Mouse (Mus musculus): ENCODE data around the gene Acaa1a. TPM values are rescaled to one million over a fixed set of nuclear protein-coding genes. Genes with fewer than 3 reads are reported as not detected.
A peak's percentile ranks its signal among the peaks of the same experiment; 100 is the strongest.

Acaa1a gene
- polyA plus RNA-seq (2015; fragmentation: Nextera tagmentation; extraction: Ambion mirVana): 111 and 125 TPM in 2 replicates

DNA sequence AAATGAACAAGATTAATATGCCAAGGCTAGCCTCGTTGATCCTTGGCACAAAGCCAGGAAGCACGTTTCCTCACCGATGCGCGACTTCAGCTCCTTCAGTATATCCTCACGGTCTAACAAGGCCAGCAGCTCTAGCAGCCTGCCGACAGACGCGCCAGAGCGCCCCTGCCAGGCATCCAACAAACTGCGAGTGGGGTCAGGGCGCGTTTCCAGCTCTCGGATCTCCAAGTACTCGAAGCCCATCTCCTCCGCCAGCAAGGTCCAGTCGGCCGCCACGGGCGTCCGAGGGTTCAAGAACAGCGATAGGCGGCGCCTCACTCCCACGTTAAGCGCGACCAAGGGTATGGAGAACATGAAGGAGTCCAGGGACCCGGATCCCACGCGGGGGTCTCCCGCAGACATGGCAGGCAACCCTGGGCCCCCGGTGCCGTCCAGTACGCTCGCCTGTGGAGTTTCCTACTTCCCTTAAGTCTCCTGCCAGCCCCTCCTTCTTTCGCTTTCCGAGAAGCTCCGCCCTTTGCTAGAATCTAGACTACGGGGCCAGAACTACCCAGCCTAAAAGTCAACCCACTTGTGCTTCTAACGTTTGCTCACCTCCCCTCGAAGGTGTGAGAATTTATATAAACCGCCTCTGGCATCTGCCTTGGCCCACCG lies at the start of gene Acaa1a:
Acaa1a (plus strand) TSS at position 119 of the 654 bp plus-strand sequence.
- no peak for ATAC-seq (ENCODE audit: low FRiP score, low read depth)
- H3K4me1 ChIP-seq (replicated peaks): peaks cover 33% of the 10 kb centered on the region
- peak within 1 kb of the TSS; percentile 93 for H3K4me3 ChIP-seq
- H3K4me2 ChIP-seq: peak within 1 kb of the TSS; percentile 83
- peak within 1 kb of the TSS; percentile 92 for H3K27ac ChIP-seq (replicated peaks)
- peaks cover 11% of the 10 kb centered on the region for H3K36me3 ChIP-seq
- H3K9ac ChIP-seq: peak within 1 kb of the TSS; percentile 94
- WGBS: 1% methylated on average over 43 of the region's 43 CpGs
- no peaks in the 10 kb centered on the region for H3K9me3 ChIP-seq
- H3K27me3 ChIP-seq: 0 out of 2 replicates have a peak, but pooled peaks cover 4% of the 10 kb centered on the region

- 90% methylated on average over 3 of the region's 3 CpGs for WGBS
- no peak overlapping the region for H3K9ac ChIP-seq
- no peak overlapping the region for H3K4me2 ChIP-seq
- H3K4me1 ChIP-seq (replicated peaks): no peaks in the 10 kb centered on the region
- no peak overlapping the region for H3K4me3 ChIP-seq
- no peak overlapping the region for H3K27ac ChIP-seq (replicated peaks)
- H3K9me3 ChIP-seq: no peaks in the 10 kb centered on the region
- ATAC-seq (ENCODE audit: low FRiP score, low read depth): no peak
- H3K36me3 ChIP-seq: peaks cover 4% of the 10 kb centered on the region; the same call in 1 of the 2 replicates
- H3K27me3 ChIP-seq: no peaks in the 10 kb centered on the region
Measured at GRCm38 (mm10) chr9:119290791-119291190, 48.7 kb upstream of the Acaa1a start.

DNA sequence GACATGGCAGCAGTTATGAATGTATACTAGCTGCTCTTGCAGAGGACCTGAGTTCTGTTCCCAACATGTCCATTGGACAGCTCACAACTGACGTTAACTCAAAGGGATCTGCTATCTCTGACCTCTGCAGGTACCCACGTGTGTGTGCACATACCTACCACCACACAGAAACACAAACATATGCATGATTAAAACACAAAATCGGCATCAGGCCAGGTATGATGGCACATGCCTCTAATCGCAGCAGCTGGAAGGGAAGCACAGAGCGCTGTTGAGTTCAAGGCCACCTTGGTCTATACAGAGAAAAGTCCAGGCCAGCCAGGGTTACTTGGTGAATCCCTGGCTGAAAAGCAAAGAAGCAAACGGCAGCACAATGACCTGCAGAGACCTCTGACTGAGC lies 41.8 kb upstream of the Acaa1a start:
- WGBS: 85% methylated on average over 6 of the region's 6 CpGs
- Histone ChIP-seq H3K36me3 (peaks cover 11% of the 10 kb centered on the region), H3K9me3 (no peaks in the 10 kb centered on the region), H3K27ac (replicated peaks) (no peak overlapping the region), H3K4me2 (no peak overlapping the region), H3K4me1 (replicated peaks) (no peaks in the 10 kb centered on the region), H3K27me3 (no peaks in the 10 kb centered on the region), H3K9ac (no peak overlapping the region), H3K4me3 (no peak overlapping the region)
- no peak for ATAC-seq (ENCODE audit: low FRiP score, low read depth)

- ATAC-seq (ENCODE audit: low FRiP score, low read depth): no peak
- no peak overlapping the region for H3K9ac ChIP-seq
- no peaks in the 10 kb centered on the region for H3K9me3 ChIP-seq
- no peaks in the 10 kb centered on the region for H3K4me1 ChIP-seq (replicated peaks)
- H3K27me3 ChIP-seq: no peaks in the 10 kb centered on the region
- 95% methylated on average over 3 of the region's 3 CpGs for WGBS
- no peak overlapping the region for H3K4me3 ChIP-seq
- H3K36me3 ChIP-seq: peaks cover 15% of the 10 kb centered on the region
- no peak overlapping the region for H3K27ac ChIP-seq (replicated peaks)
- no peak overlapping the region for H3K4me2 ChIP-seq
Measured at GRCm38 (mm10) chr9:119298563-119298962, 40.9 kb upstream of the Acaa1a start.

DNA sequence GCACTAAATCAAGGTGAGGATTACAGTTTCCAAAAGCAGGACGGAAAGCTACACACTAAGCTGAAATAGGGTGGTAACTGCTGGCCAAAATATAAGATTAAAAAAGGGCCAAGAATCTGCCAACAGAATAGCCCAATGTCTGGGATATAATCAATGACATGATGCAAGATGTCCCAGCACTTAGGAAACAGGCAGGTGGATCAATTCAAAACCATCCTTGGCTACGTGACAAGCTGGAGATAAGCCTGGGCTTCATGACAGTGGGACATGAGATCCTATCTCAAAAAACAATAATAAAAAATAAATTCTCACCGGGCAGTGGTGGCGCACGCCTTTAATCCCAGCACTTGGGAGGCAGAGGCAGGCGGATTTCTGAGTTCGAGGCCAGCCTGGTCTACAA lies 33.6 kb upstream of the Acaa1a start:
- 94% methylated on average over 7 of the region's 7 CpGs for WGBS
- Histone ChIP-seq H3K27me3 (no peaks in the 10 kb centered on the region), H3K9me3 (no peaks in the 10 kb centered on the region), H3K4me2 (no peak overlapping the region), H3K27ac (replicated peaks) (no peak overlapping the region), H3K36me3 (peaks cover 15% of the 10 kb centered on the region), H3K4me3 (no peak overlapping the region), H3K4me1 (replicated peaks) (no peaks in the 10 kb centered on the region), H3K9ac (no peak overlapping the region)
- ATAC-seq (ENCODE audit: low FRiP score, low read depth): no peak

DNA sequence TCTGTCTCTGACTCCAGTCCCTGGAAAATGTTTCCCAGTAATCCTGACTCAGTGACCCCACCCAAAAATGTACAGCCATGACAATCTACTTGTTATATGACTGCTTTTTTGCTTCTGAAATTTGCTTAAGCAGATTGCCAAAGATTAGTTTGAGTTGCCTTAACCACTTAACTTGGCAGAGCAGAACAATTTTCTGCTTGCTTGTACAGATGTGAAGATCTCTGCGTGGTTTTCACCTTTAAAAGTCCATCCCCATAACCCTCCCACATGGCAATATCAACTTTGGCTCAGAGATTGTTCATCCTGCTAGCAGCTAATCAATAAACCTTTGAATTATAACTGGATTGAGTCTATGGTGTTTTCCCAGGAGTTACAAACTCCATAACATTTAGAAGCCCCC lies 30.4 kb upstream of the Acaa1a start:
- Histone ChIP-seq H3K4me2 (no peak overlapping the region), H3K9ac (no peak overlapping the region), H3K27me3 (no peaks in the 10 kb centered on the region), H3K36me3 (no peaks in the 10 kb centered on the region), H3K4me1 (replicated peaks) (no peaks in the 10 kb centered on the region), H3K27ac (replicated peaks) (no peak overlapping the region), H3K9me3 (no peaks in the 10 kb centered on the region), H3K4me3 (no peak overlapping the region)
- 82% methylated on average over 1 of the region's 1 CpGs for WGBS
- ATAC-seq (ENCODE audit: low FRiP score, low read depth): no peak

- WGBS: 85% methylated on average over 10 of the region's 10 CpGs
- ATAC-seq (ENCODE audit: low FRiP score, low read depth): no peak
- Histone ChIP-seq H3K4me2 (no peak overlapping the region), H3K9me3 (no peaks in the 10 kb centered on the region), H3K27ac (replicated peaks) (no peak overlapping the region), H3K4me1 (replicated peaks) (no peaks in the 10 kb centered on the region), H3K27me3 (no peaks in the 10 kb centered on the region), H3K4me3 (no peak overlapping the region), H3K36me3 (no peaks in the 10 kb centered on the region), H3K9ac (no peak overlapping the region)
Measured at GRCm38 (mm10) chr9:119313096-119313495, 26.4 kb upstream of the Acaa1a start.

DNA sequence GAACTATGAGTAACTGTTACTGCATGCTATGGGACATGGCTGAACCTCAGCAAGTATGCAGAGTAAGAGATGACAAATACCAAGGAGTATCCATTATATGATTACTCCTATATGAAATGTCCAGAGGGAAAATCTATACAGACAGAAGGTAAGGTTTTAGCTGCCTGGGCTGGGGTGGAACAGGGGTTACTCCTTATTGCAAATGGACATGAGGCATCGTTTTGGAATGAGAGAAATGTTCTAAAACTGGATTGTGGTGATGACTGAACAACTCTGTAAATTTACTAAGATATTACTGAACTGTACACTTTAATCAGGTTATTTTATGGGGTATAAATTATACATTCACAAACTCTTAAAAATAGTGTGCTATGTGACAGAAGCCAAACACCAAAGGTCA lies 20.6 kb upstream of the Acaa1a start:
- no peak for ATAC-seq (ENCODE audit: low FRiP score, low read depth)
- Histone ChIP-seq H3K9me3 (no peaks in the 10 kb centered on the region), H3K4me3 (no peak overlapping the region), H3K27ac (replicated peaks) (no peak overlapping the region), H3K4me1 (replicated peaks) (peaks cover 30% of the 10 kb centered on the region), H3K4me2 (no peak overlapping the region), H3K27me3 (no peaks in the 10 kb centered on the region), H3K36me3 (no peaks in the 10 kb centered on the region), H3K9ac (no peak overlapping the region)
- 90% methylated on average over 1 of the region's 1 CpGs for WGBS

DNA sequence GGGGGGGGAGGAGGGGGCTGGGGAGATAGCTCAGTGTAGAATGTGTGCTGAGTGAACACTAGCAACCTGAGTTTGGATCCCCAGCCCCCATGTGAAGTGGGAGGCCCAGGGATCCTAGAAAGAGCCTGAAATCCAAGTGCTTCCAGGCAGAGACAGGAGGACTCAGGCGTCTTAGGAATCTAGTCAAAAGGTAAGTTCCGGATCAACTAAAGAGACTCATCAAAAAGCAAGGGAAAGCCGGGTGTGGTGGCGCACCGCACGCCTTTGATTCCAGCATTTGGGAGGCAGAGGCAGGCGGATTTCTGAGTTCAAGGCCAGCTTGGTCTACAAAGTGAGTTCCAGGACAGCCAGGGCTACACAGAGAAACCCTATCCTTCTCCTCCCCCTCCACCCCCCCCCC lies 19.0 kb upstream of the Acaa1a start:
- Histone ChIP-seq H3K27ac (replicated peaks) (no peak overlapping the region), H3K4me1 (replicated peaks) (peaks cover 30% of the 10 kb centered on the region), H3K4me3 (peak overlapping the region; percentile 85; the same call in 1 of the 2 replicates), H3K4me2 (peak overlapping the region; percentile 88), H3K36me3 (no peaks in the 10 kb centered on the region), H3K9me3 (no peaks in the 10 kb centered on the region), H3K27me3 (no peaks in the 10 kb centered on the region), H3K9ac (0 out of 2 replicates have a peak overlapping the region, but pooled peaks have one; percentile 7)
- whole genome bisulfite sequencing: 84% methylated on average over 7 of the region's 7 CpGs
- no peak for ATAC-seq (ENCODE audit: low FRiP score, low read depth)

GRCm38 (mm10) chr9:119320946-119321345 lies 18.5 kb upstream of the Acaa1a start:
- Histone ChIP-seq H3K9ac (peak overlapping the region; percentile 83), H3K4me1 (replicated peaks) (peaks cover 30% of the 10 kb centered on the region), H3K9me3 (no peaks in the 10 kb centered on the region), H3K27me3 (no peaks in the 10 kb centered on the region), H3K4me3 (peak overlapping the region; percentile 85), H3K27ac (replicated peaks) (no peak overlapping the region), H3K4me2 (peak overlapping the region; percentile 88), H3K36me3 (no peaks in the 10 kb centered on the region)
- no peak for ATAC-seq (ENCODE audit: low FRiP score, low read depth)
- WGBS: 13% methylated on average over 7 of the region's 7 CpGs

- H3K9me3 ChIP-seq: no peaks in the 10 kb centered on the region
- peak; percentile 21 for ATAC-seq (ENCODE audit: low FRiP score, low read depth)
- peaks cover 30% of the 10 kb centered on the region for H3K4me1 ChIP-seq (replicated peaks)
- H3K9ac ChIP-seq: peak overlapping the region; percentile 83
- no peaks in the 10 kb centered on the region for H3K27me3 ChIP-seq
- peak overlapping the region; percentile 85 for H3K4me3 ChIP-seq
- H3K4me2 ChIP-seq: peak overlapping the region; percentile 88
- H3K27ac ChIP-seq (replicated peaks): peak overlapping the region; percentile 94
- under 1% methylated on average over 45 of the region's 59 CpGs for WGBS
- no peaks in the 10 kb centered on the region for H3K36me3 ChIP-seq
Measured at GRCm38 (mm10) chr9:119321392-119322229, 17.9 kb upstream of the Acaa1a start.

Measured in hindbrain, embryonic 15.5 days (tissue).